Mouse (Mus musculus) kidney, postnatal 36 days (tissue): Measurements from ENCODE around the gene Tgm3.

Experiments
- DNase-seq, 2 experiments: peaks; one replicate each; pipeline ENCODE4 v3.0.0; 2021 to 2022; ENCODE audit warnings: mixed read lengths in 2 of 2

Tgm3 gene

GRCm38 (mm10) chr2:130012026-130012425 is at the start of gene Tgm3:
TSS of gene Tgm3 (plus strand) at chr2:130012349.
- no peak for DNase-seq

- no peak for DNase-seq
Observed at GRCm38 (mm10) chr2:129980608-129981007, 31.5 kb upstream of the Tgm3 start.

- no peak for DNase-seq
Observed at GRCm38 (mm10) chr2:129987527-129988045, 24.6 kb upstream of the Tgm3 start.

GRCm38 (mm10) chr2:129989646-129990045 is 22.5 kb upstream of the Tgm3 start:
- DNase-seq: no peak

DNA sequence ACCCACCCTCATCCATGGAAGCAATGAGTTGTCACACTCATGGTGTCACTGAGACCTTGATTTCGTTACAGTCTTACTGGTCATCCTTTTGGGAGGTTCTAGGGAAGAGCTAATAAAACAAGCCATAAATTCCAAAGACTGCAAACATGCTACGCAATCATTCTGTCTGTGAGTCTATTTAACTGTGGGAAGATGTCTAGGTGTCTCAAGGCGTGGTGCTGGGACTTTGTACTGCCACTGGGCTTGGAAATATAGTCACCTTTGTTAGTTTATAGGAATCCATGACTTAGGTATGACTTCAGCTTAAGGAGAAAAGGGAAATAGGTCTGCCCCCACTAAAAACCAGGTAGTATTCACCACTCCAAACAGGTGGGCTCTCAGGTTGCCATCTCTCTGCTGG is 17.7 kb upstream of the Tgm3 start:
- no peak for DNase-seq

DNA sequence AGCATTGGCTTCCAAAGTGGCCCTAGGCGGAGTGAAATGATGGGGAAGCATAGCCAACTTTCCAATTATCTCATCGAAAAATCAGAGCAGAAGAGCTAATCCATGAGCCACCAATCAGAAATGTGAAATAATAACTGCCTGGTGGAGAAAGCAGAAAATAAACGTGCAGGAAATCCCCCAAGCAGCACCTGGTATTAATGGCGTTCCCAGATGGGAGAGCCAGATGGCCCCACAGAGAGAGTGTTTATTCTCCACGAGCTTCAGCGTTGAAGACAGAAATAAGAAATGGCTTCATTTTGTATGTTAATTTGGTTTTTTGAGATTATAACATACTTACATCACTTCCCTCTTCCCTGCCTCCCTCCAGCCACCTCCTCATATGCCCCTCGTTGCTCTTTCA is 13.7 kb upstream of the Tgm3 start:
- no peak for DNase-seq

DNA sequence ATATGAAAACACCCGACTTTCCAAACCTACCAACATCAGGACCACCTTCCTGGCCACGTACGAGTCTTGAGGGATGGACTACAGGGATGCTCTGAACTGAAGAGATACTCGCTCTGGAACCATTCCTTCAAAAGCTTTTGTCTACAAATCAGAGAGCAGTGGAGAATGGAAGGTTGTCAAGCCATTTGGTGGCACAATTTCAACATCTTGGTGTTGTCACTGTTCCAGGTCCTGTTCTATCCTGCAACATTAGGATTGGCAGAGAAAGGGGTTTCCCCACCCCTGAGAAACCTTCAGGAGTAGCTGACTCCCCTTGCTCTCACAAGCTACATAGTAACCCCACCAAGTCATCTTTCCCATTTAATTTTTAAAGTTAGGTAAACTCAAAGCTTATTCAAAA is 12.9 kb upstream of the Tgm3 start:
- DNase-seq: no peak

DNA sequence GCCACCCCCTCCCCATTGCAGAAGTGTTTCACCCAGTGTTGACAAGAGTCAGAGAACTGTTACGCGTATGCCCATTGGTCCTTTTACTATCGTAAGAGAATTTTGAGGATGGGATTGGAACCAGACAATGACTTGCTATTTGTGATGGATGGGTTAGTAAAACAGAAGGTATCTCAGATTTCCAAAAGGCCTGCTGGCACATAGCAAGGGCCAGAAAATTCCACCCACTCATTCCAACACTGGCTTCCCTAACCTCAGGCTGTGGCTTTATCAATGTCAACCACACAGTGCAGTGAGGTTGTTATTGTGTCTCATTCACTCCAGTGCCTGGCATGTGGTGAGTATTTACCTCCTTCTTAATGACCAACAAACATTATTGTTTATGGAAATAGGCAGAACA is 11.5 kb upstream of the Tgm3 start:
- DNase-seq: no peak

- DNase-seq: peak; percentile 76 to 85
Observed at GRCm38 (mm10) chr2:130004046-130004445, 8.1 kb upstream of the Tgm3 start.

DNA sequence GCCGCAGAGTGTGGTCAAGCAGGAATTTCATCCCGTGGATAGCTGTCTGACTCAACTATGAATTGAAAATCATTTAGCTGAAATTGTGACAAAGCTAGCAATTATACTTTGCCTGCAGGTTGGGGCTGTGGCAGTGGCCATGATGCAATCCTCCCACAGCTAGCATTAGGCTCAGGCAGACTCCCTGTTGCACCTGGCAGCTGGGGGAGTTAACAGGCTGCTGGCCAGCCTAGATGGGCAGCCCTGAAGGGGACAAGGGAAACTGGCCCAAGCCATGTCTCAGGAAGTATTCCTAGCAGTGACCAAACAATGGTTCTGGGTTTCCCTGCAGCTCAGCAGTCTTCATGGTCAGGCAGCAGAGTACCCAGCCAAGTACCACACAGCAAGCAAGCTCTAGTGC is 2.8 kb upstream of the Tgm3 start:
- DNase-seq: no peak

- no peak for DNase-seq
Observed at GRCm38 (mm10) chr2:130013646-130014045, 1.5 kb downstream of the Tgm3 start.

GRCm38 (mm10) chr2:130015196-130015595 is 3.0 kb downstream of the Tgm3 start:
- no peak for DNase-seq

DNA sequence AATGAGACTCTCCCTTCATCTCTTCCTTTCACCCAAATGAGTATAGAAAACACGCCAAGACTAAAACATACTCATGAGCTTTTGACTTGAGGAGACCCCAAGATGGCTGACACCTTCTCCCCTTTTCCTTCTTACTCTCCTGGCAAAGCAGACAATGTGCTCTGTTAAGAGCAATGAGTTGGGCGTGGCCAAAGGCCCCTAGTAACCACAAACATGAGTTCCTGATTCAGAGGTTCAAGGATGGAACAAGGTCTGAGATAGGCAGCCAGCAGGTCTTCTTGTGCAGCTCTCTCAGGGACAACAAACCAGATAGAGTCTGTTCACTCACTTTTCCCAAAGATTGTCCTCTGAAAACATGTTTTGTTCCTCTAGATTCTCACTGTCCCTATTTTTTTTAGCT is 5.9 kb downstream of the Tgm3 start:
- DNase-seq: no peak

DNA sequence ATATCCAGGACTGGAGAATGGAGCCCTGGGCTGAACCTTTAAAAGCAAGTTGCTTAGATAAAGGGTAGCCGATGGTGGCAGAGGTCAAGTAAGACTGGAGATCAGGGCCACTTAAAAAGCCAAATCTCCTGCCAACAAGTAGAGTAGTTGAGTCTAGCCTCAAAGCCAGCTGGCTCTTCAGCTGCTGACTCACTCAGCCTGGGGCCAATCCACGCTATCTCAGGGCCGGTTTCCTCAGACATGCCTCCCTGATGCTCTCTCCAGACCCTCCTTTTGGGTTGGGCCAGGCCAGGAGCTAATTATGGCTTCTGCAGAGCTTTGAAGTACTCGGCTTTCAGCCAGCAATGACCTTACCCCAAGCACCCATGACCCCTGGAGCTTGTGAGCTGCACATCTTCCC is 15.7 kb downstream of the Tgm3 start:
- no peak for DNase-seq

- no peak for DNase-seq
Observed at GRCm38 (mm10) chr2:130029826-130030225, 17.7 kb downstream of the Tgm3 start.

GRCm38 (mm10) chr2:130032661-130033060 is 20.5 kb downstream of the Tgm3 start:
- DNase-seq: no peak

GRCm38 (mm10) chr2:130036846-130037245 is 24.7 kb downstream of the Tgm3 start:
- no peak for DNase-seq

GRCm38 (mm10) chr2:130038971-130039370 is 26.8 kb downstream of the Tgm3 start:
- no peak for DNase-seq

DNA sequence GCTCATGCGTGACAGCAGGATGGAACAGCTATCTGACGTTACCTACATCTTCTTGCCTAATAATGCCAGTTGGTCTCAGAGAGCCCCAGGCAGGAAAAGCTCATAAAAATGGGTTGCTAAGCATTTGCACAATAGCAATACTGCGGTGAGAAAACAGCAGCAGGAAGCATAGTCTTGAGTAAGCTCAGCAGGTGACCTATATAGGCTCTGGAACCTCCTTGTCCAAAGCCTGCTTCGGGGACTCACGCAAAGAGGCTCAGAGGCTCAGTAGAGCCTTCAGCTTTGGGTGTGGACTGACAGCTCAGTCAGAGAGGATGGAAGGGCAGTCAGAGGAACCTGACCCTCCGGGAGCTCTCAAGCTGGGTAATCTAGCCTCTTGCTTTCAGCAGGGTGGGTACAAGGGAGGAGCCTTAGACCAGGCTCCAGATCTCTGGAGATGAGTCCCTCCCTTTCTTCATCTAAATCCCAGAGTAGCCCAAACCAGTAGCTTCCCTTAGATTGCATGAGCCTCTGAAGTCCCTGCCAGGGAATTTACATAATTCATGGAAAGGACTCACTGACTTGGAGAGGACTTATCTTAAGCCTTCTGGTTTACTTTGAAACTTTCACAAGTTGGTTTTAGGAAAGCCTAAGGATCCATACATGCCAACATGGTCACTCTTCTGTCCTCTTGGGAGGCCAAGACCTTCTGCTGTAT is 28.2 kb downstream of the Tgm3 start:
- DNase-seq: no peak

DNA sequence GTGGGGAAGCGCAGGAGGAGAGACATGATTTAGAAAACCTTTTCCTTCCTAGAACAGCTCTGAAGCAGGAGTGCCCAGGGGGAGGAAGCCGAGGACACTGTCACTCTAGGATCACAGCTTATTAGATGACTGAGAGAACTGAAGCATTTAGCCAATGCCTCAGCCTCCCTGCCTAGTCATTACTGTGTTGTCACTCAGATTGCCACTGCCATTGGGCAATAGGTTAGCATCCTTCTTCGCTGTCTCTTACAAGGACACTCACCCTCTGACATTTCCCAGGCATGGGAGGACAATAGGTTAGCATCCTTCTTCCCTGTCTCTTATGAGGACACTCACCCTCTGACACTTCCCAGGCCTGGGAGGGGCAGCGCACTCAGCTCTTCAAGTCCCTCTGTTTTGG is 31.7 kb downstream of the Tgm3 start:
- DNase-seq: no peak

- DNase-seq: peak in 1 of 2 experiments; percentile 21
Observed at GRCm38 (mm10) chr2:130047923-130048440, 35.8 kb downstream of the Tgm3 start.

DNA sequence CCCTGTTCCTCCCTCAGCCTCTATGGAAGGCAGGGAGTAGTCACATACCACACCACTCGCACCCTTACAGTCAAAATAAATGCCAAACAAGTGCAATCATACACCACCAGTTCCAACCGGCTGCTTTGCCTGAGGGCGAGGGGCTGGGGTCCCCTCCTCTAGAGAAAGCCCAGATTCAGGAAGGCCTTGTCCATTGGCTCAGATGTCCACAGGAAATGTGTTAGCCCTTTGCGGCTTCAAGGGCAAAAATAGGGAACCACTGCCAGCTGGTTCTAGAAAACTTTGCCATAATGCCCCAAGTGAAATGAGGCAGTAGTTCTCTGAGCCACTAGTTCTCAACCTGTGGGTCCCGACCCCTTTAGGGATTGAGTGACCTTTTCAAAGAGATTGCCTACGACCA is 36.6 kb downstream of the Tgm3 start:
- no peak for DNase-seq

DNA sequence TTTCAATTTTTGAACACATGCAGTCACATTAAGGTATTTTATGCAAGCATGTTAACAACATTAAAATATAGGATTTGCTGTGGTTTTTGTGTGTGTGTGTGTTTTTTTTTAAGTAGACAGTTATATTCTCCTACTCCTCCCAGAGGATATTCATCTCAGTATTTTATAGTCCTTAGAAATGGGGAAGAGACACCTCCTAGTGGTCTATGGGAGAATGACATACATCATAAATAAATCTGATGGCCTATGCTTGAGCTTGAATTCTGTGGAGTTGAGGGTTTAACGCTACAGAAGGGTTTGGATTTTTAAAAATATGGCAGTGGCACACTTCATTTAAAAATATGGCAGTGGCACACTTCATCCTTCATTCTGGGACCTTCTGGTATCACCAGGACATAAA is 46.0 kb downstream of the Tgm3 start:
- peak in 1 of 2 experiments; percentile 17 for DNase-seq

DNA sequence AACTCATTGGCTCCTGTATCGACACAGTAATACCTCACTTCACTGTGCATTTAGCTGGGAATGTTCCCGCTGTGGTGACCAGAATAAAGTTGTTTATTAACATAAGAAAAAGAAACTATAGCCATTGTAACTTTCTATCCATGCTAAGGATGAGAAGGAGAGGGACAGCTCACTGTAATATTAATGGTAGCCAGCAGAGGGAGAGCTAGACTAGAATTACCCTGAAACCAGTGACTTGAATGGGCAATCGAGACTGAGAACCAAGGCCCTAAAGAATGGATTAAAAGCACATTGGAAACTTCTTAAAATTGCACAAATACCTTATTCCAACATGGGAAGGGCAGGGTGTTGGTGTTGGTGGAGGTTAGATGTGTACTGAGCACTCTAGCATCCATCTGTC is 56.1 kb downstream of the Tgm3 start:
- DNase-seq: peak; percentile 22 to 52

- DNase-seq: no peak
Observed at GRCm38 (mm10) chr2:130070396-130070795, 58.2 kb downstream of the Tgm3 start.
